Comparison of ENCODE assay signal across 8 mouse cellular contexts in genomic region chr1:157443026-157443722, GRCm38 (mm10). TPM values are rescaled to one million over a fixed set of nuclear protein-coding genes. Genes with fewer than 3 reads are reported as not detected.
A peak's percentile ranks its signal among the peaks of the same experiment; 100 is the strongest.
DNase-seq lines count a peak whose midpoint lies in the region; ATAC-seq lines count a peak whose summit lies in the region.

No protein-coding gene starts in this region.

- H3K9me3 ChIP-seq in forebrain, embryonic 11.5 days (ENCODE audit: control insufficient read depth, low read length): no peaks in the 10 kb centered on the region
- H3K9me3 ChIP-seq in stomach, embryonic 15.5 days: no peaks in the 10 kb centered on the region

- ATAC-seq in common myeloid progenitor, adult 5-6 weeks (replicated peaks; ENCODE audit: low read depth, poor library complexity, severe bottlenecking): peak; percentile 27
- ATAC-seq in forebrain, embryonic 11.5 days (replicated peaks; ENCODE audit: low FRiP score): no peak; the same call in 1 of the 2 replicates
- no peak for ATAC-seq in stomach, embryonic 15.5 days (ENCODE audit: insufficient read depth, low FRiP score, low read depth)
- no peak for ATAC-seq in CD4-positive, CD25-positive, alpha-beta regulatory T cell, adult 4 months

- H3K27me3 ChIP-seq in forebrain, embryonic 11.5 days (ENCODE audit: control insufficient read depth, insufficient read depth, low read length): no peaks in the 10 kb centered on the region
- no peaks in the 10 kb centered on the region for H3K27me3 ChIP-seq in stomach, embryonic 15.5 days (replicated peaks)

- peak overlapping the region; percentile 0; the same call in 1 of the 2 replicates for H3K9ac ChIP-seq in forebrain, embryonic 11.5 days (ENCODE audit: low read length)
- H3K9ac ChIP-seq in stomach, embryonic 15.5 days: no peak overlapping the region

- DNase-seq in forebrain, embryonic 11.5 days (ENCODE audit: low spot score): peak; percentile 55
- peak; percentile 68 to 80 for DNase-seq in heart, postnatal 36 days
- DNase-seq in layer of hippocampus, adult 8-10 months (ENCODE audit: low spot score in 2 of 2): peak; percentile 52 to 60
- DNase-seq in lung, postnatal 36 days: peak; percentile 81
- no peak for DNase-seq in thymus, postnatal 4 days

- intact Hi-C loops in heart, postnatal 36 days (cut with DNase I): loop anchor here (2.0 kb wide), 1 partner anchor 30 kb away; the partner anchor contains the start of gene Rasal2

- H3K36me3 ChIP-seq in forebrain, embryonic 11.5 days (ENCODE audit: control insufficient read depth, insufficient read depth, low read length): no peaks in the 10 kb centered on the region
- H3K36me3 ChIP-seq in stomach, embryonic 15.5 days: no peaks in the 10 kb centered on the region

- peak overlapping the region; percentile 6; the same call in 1 of the 2 replicates for H3K4me2 ChIP-seq in forebrain, embryonic 11.5 days (ENCODE audit: low read depth, low read length, severe bottlenecking)
- peak overlapping the region; percentile 20; the same call in 1 of the 2 replicates for H3K4me2 ChIP-seq in stomach, embryonic 15.5 days

- no peak overlapping the region for H3K4me3 ChIP-seq in forebrain, embryonic 11.5 days (ENCODE audit: low read depth, low read length)
- no peak overlapping the region for H3K4me3 ChIP-seq in stomach, embryonic 15.5 days (replicated peaks)

- peaks cover 42% of the 10 kb centered on the region for H3K4me1 ChIP-seq in forebrain, embryonic 11.5 days (replicated peaks; ENCODE audit: control insufficient read depth, insufficient read depth, low read length)
- no peaks in the 10 kb centered on the region for H3K4me1 ChIP-seq in stomach, embryonic 15.5 days

- H3K27ac ChIP-seq in forebrain, embryonic 11.5 days (ENCODE audit: low read depth, low read length): peak overlapping the region; percentile 53
- H3K27ac ChIP-seq in stomach, embryonic 15.5 days: peak overlapping the region; percentile 50; the same call in 1 of the 2 replicates

- 10% methylated on average over 14 of the region's 14 CpGs for WGBS in forebrain, embryonic 11.5 days
- WGBS in stomach, embryonic 15.5 days: 35% methylated on average over 14 of the region's 14 CpGs

RNA-seq across cellular contexts. Expression of gene Cryzl2, which starts 15.2 kb away (rescaled TPM):
- 17.1 and 28.8 TPM in 2 replicates for total RNA-seq in common myeloid progenitor, adult 5-6 weeks (2017)
- 8.4 and 9.4 TPM in 2 replicates for polyA plus RNA-seq in forebrain, embryonic 11.5 days (2014; fragmentation: Nextera tagmentation; extraction: Ambion mirVana)
- total RNA-seq in heart, postnatal 36 days (2021): 1 to 10 TPM; 7.3 to 8.4 TPM
- total RNA-seq in layer of hippocampus, adult 8-10 months (2022): 10 to 100 TPM in 2 of 4 experiments, 1 to 10 TPM in 2; 5.0 to 12.2 (median 9.4) TPM
- polyA plus RNA-seq in stomach, embryonic 15.5 days (2015; fragmentation: Nextera tagmentation; extraction: Ambion mirVana): 10.1 and 11.1 TPM in 2 replicates
- polyA plus RNA-seq in CD4-positive, CD25-positive, alpha-beta regulatory T cell, adult 4 months (2017; shearing (Covaris generic)): 10 to 100 TPM in 1 of 2 experiments, 1 to 10 TPM in 1; 6.9 to 10.1 TPM

RNA-seq across cellular contexts. Expression of gene Rasal2, which starts 30.8 kb away (rescaled TPM):
- 2.4 TPM in 2 replicates for total RNA-seq in common myeloid progenitor, adult 5-6 weeks (2017)
- polyA plus RNA-seq in forebrain, embryonic 11.5 days (2014; fragmentation: Nextera tagmentation; extraction: Ambion mirVana): 15.4 and 19.4 TPM in 2 replicates
- 10 to 100 TPM; 25.4 to 35.8 TPM for total RNA-seq in heart, postnatal 36 days (2021)
- 10 to 100 TPM; 75.9 to 93.0 (median 84.7) TPM for total RNA-seq in layer of hippocampus, adult 8-10 months (2022)
- polyA plus RNA-seq in stomach, embryonic 15.5 days (2015; fragmentation: Nextera tagmentation; extraction: Ambion mirVana): 9.1 TPM in 2 replicates
- not detected for polyA plus RNA-seq in CD4-positive, CD25-positive, alpha-beta regulatory T cell, adult 4 months (2017; shearing (Covaris generic))
